Mouse (Mus musculus) embryonic facial prominence, embryonic 15.5 days (tissue): ENCODE data around the gene Sema5a. TPM values are rescaled to one million over a fixed set of nuclear protein-coding genes. Genes with fewer than 3 reads are reported as not detected.
A peak's percentile ranks its signal among the peaks of the same experiment; 100 is the strongest.

Experiments
- ATAC-seq: fragments of 200-750 bp; cut with Nextera tagmentation; 2 replicates; pipeline ENCODE4 v1.8.0; 2017; ENCODE audit warnings: low read depth, moderate TSS enrichment; ENCODE audit not compliant: insufficient number of reproducible peaks, low FRiP score, low TSS enrichment
- H3K27ac ChIP-seq: fragments of 300-500 bp; sonication (generic); replicated peaks from 2 replicates; pipeline ENCODE4 v1.5.1; 2015; ENCODE audit warnings: mild to moderate bottlenecking, inconsistent platforms
- H3K27me3 ChIP-seq: fragments of 300-500 bp; sonication (generic); 2 replicates; pipeline ENCODE4 v1.6.1; 2015; ENCODE audit warnings: inconsistent platforms
- H3K36me3 ChIP-seq: fragments of 300-500 bp; sonication (generic); 2 replicates; pipeline ENCODE4 v1.6.1; 2015; ENCODE audit warnings: mild to moderate bottlenecking, inconsistent platforms
- H3K4me1 ChIP-seq: fragments of 300-500 bp; sonication (generic); 2 replicates; pipeline ENCODE4 v1.6.1; 2015; ENCODE audit warnings: inconsistent platforms
- H3K4me2 ChIP-seq: fragments of 300-500 bp; sonication (generic); replicated peaks from 2 replicates; pipeline ENCODE4 v1.6.1; 2015; ENCODE audit warnings: mild to moderate bottlenecking, inconsistent platforms
- H3K4me3 ChIP-seq: fragments of 300-500 bp; sonication (generic); replicated peaks from 2 replicates; pipeline ENCODE4 v1.5.1; 2015; ENCODE audit warnings: mild to moderate bottlenecking, inconsistent platforms
- H3K9ac ChIP-seq: fragments of 300-500 bp; sonication (generic); 2 replicates; pipeline ENCODE4 v1.6.1; 2015; ENCODE audit warnings: inconsistent platforms
- H3K9me3 ChIP-seq: fragments of 300-500 bp; sonication (generic); replicated peaks from 2 replicates; pipeline ENCODE4 v1.6.1; 2016; ENCODE audit warnings: inconsistent platforms
- WGBS: fragments of 180-500 bp; shearing (Covaris S2); methylation state at CpG from one replicate; pipeline ENCODE4 v1.1.7; 2015; 5-methylcytosine and 5-hydroxymethylcytosine counted together
- polyA plus RNA-seq: library from polyadenylated mRNA; unstranded; fragments of >200 nt; fragmentation: Nextera tagmentation; extraction: Ambion mirVana; gene quantifications from 2 replicates; pipeline ENCODE4 v1.2.1, GENCODE M21; 2015

Sema5a gene
- polyA plus RNA-seq, 1 experiment from 2014 or later: 30.8 TPM

DNA sequence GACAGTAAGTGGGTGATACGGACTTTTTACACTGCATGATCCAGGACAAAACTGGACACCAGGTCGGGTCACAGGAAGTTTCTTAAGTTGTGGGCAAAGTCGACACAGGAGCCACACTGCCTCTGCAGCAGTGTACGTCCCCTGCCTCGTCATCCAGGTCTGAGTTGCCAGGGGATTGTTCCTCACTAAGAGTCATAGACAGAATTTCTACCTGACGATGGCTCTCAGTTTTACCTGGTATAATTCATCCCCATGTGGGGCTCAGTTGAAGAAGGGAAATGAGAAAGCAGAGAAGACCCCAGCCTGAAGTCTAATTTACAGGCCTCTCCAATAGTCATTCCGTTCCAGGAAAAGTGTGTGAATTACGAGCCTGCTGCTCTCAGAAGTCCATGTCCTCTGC, 66.2 kb downstream of the Sema5a start:
- H3K4me2 ChIP-seq: no peak overlapping the region
- no peak overlapping the region for H3K9ac ChIP-seq
- no peaks in the 10 kb centered on the region for H3K4me1 ChIP-seq
- no peaks in the 10 kb centered on the region for H3K27me3 ChIP-seq
- H3K9me3 ChIP-seq: no peaks in the 10 kb centered on the region
- H3K4me3 ChIP-seq: no peak overlapping the region
- ATAC-seq: no peak
- H3K36me3 ChIP-seq: no peaks in the 10 kb centered on the region
- WGBS: 74% methylated on average over 8 of the region's 8 CpGs
- no peak overlapping the region for H3K27ac ChIP-seq

DNA sequence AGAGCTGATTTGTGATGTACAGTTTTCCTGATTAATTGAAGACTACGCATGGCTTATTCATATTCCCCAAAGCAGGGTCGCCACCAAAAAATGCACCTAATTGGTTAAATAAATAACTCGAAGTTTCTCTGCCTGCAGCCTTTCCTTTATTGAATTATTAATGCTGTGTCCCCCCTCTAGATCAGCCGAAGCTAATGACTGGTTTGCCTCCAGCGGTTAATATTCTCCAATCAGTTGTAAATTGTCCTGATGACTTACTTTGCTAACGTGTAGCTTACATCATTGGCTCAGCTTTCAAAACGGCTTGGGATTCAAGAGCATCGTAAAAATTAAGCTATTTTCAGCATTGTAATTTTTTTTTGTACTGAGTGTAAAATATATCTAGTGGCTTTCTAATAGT, 66.7 kb downstream of the Sema5a start:
- no peak overlapping the region for H3K4me2 ChIP-seq
- no peaks in the 10 kb centered on the region for H3K4me1 ChIP-seq
- H3K27me3 ChIP-seq: no peaks in the 10 kb centered on the region
- H3K9ac ChIP-seq: no peak overlapping the region
- H3K9me3 ChIP-seq: no peaks in the 10 kb centered on the region
- 52% methylated on average over 8 of the region's 8 CpGs for WGBS
- H3K27ac ChIP-seq: no peak overlapping the region
- H3K4me3 ChIP-seq: no peak overlapping the region
- no peaks in the 10 kb centered on the region for H3K36me3 ChIP-seq
- ATAC-seq: no peak

DNA sequence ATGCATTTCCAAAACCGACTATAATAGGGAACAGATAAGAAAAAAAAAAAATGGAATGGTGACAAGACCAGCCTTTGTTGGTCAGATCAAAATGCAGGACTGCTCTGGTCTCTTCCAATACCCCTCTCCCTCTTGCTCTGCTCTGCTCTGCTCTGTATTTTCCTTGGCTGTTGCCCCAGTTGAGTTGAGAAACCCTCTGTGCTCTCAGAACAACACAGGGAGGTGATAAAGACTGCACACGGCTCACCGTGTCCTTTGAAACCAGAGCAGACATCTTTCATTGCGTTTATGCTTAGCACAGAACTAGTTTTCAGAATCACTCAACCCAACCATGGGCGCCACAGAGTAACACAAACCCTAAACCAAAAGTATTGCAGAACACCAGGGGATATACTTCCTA, 72.5 kb downstream of the Sema5a start:
- no peaks in the 10 kb centered on the region for H3K36me3 ChIP-seq
- WGBS: 70% methylated on average over 5 of the region's 5 CpGs
- no peaks in the 10 kb centered on the region for H3K27me3 ChIP-seq
- H3K4me2 ChIP-seq: no peak overlapping the region
- H3K9me3 ChIP-seq: no peaks in the 10 kb centered on the region
- H3K9ac ChIP-seq: no peak overlapping the region
- no peak for ATAC-seq
- 0 out of 2 replicates have a peak, but pooled peaks cover 2% of the 10 kb centered on the region for H3K4me1 ChIP-seq
- no peak overlapping the region for H3K27ac ChIP-seq
- no peak overlapping the region for H3K4me3 ChIP-seq

DNA sequence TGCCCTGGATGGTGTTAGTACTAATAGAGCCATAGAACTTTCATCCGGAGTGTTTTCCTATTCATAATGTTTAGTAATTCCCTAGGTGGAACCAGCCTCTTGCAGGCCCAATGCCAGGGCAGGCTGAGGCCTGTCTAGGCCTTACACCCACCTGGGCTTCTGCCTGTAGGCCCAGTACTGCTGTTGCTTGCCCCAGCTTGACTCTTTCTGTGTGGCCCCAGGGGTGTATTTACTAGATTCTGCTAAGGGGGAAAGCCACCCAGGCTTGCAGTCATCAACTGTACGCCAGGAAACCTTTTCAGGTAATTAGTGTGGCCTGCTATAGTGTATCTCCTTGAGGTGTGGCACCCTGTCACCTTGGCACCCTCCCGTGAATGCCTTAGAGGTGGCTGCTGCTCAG, 76.1 kb downstream of the Sema5a start:
- peak; percentile 60 for ATAC-seq
- no peak overlapping the region for H3K4me3 ChIP-seq
- H3K27me3 ChIP-seq: no peaks in the 10 kb centered on the region
- 79% methylated on average over 3 of the region's 3 CpGs for WGBS
- peaks cover 9% of the 10 kb centered on the region; the same call in 1 of the 2 replicates for H3K4me1 ChIP-seq
- no peaks in the 10 kb centered on the region for H3K9me3 ChIP-seq
- H3K9ac ChIP-seq: no peak overlapping the region
- no peaks in the 10 kb centered on the region for H3K36me3 ChIP-seq
- no peak overlapping the region for H3K4me2 ChIP-seq
- 0 out of 2 replicates have a peak overlapping the region, but pooled peaks have one; percentile 30 for H3K27ac ChIP-seq

DNA sequence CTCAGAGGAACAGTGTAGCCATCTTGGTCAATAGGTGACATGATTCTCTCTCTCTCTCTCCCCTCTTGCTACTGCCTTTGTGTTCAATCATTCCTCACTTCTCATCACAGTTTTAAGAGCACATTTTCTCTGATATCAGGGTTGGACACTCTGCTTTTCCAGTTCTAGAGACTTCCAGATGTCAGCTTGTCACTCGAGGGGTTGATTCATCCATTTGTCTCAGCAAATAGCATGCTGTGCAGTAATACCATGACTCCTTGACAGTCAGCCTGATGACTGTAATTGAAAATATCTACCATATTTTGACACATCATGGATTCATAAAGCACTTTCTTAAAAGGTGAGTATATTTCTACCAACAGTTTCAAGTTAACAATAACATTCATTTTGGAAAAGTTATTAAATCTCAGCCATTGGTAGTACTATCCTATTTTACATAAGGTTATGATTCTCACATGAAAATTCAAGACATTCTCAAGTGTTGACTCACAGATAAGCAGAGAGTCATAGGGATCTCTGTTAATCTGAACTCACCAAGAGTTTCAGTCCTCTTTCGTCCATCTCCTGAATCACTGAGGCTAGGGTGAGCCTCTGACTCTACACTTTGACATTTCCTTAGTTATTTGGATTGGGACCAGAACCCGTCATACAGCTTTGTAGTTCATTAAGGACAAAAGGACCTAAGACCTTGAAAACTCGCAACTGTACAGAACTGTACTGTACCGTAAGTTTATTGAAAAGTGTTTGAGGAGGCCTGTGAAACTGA, 78.0 kb downstream of the Sema5a start:
- no peaks in the 10 kb centered on the region for H3K9me3 ChIP-seq
- H3K4me1 ChIP-seq: peaks cover 6% of the 10 kb centered on the region; the same call in 1 of the 2 replicates
- H3K36me3 ChIP-seq: no peaks in the 10 kb centered on the region
- H3K27ac ChIP-seq: no peak overlapping the region
- 85% methylated on average over 5 of the region's 5 CpGs for WGBS
- no peak overlapping the region for H3K4me2 ChIP-seq
- no peak overlapping the region for H3K4me3 ChIP-seq
- no peak for ATAC-seq
- no peak overlapping the region for H3K9ac ChIP-seq
- no peaks in the 10 kb centered on the region for H3K27me3 ChIP-seq

DNA sequence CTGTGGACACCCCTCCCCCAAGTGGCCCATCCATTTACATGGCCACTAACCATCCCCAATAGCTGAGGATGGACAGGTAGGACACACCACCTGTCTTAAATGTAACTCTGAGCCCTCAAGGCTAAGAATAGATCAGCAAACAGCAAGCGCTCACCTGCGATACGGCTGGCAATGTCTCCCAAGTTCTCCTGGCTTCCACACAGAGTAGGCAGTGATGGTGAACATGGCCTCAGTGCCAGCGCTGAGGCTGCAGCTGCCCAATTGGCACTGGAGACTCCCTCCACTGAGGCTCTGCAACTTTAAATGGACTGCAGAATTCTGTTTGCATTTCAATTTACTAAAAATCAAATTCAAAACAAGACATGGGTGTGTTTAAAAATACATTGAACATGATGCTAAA, 78.6 kb downstream of the Sema5a start:
- no peaks in the 10 kb centered on the region for H3K36me3 ChIP-seq
- 84% methylated on average over 4 of the region's 4 CpGs for WGBS
- H3K4me1 ChIP-seq: peaks cover 6% of the 10 kb centered on the region; the same call in 1 of the 2 replicates
- no peak overlapping the region for H3K4me2 ChIP-seq
- no peak for ATAC-seq
- no peak overlapping the region for H3K9ac ChIP-seq
- H3K9me3 ChIP-seq: no peaks in the 10 kb centered on the region
- no peaks in the 10 kb centered on the region for H3K27me3 ChIP-seq
- no peak overlapping the region for H3K27ac ChIP-seq
- no peak overlapping the region for H3K4me3 ChIP-seq

DNA sequence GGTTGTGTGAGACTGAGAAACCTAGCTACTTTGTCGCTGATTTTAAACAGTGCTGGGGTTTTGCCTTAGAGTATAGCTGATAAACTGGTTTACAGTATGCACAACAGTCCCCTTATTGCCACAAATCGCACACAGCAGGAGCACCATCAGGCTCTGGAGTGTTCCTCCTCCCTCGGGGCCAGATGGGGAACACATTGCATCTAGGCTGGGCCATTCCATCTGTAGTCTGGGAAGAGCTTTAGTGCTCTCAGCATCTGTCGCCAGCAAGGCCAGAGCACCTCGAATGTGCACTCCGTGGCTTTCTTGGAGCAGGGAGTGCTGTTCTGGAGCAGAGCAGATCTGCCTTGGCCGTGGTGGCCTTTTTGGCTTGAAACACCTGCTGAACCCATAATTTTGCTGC, 79.5 kb downstream of the Sema5a start:
- no peak overlapping the region for H3K27ac ChIP-seq
- WGBS: 47% methylated on average over 7 of the region's 7 CpGs

DNA sequence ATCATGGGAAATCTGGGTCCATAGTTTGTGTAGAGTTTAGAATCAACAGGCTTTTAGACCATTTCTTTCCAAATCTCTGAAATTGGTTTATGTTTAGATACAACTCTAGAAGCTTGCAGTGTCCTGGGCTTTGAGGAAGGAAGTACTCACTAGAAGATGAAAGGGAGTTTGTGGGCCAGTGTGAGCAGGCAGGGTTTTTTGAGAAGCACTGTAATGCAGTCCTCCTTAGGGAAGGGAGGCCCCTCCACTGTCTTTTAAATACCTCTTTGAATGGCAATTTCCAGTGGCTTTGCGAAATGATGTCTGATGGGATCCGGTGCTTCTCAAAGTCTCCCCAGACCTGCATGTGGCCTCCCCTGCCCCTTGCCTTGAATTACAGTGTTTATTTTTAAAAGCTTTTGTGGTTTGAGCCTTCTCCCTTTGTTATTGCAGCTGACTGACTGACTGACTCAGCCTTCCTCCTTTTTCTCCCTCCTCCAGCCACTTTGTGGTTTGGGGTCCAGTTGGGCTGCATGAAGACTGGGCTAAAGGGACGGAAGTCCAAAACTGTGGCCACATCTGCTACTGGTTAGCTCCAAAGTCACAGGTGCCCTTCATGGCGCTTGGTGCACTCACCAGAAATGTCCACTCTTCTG, 83.9 kb downstream of the Sema5a start:
- H3K27ac ChIP-seq: no peak overlapping the region
- peak; percentile 51; the same call in 1 of the 2 replicates for ATAC-seq
- peaks cover 30% of the 10 kb centered on the region for H3K4me1 ChIP-seq
- no peaks in the 10 kb centered on the region for H3K36me3 ChIP-seq
- H3K4me3 ChIP-seq: no peak overlapping the region
- 46% methylated on average over 4 of the region's 4 CpGs for WGBS
- H3K9ac ChIP-seq: no peak overlapping the region
- no peaks in the 10 kb centered on the region for H3K9me3 ChIP-seq
- H3K27me3 ChIP-seq: no peaks in the 10 kb centered on the region
- H3K4me2 ChIP-seq: no peak overlapping the region

More for the DNA sequence above, 79.5 kb downstream of the Sema5a start:
- no peak overlapping the region for H3K9ac ChIP-seq
- H3K4me3 ChIP-seq: no peak overlapping the region
- H3K27me3 ChIP-seq: no peaks in the 10 kb centered on the region
- ATAC-seq: no peak
- H3K4me2 ChIP-seq: no peak overlapping the region
- H3K4me1 ChIP-seq: peaks cover 15% of the 10 kb centered on the region
- H3K9me3 ChIP-seq: no peaks in the 10 kb centered on the region
- no peaks in the 10 kb centered on the region for H3K36me3 ChIP-seq

DNA sequence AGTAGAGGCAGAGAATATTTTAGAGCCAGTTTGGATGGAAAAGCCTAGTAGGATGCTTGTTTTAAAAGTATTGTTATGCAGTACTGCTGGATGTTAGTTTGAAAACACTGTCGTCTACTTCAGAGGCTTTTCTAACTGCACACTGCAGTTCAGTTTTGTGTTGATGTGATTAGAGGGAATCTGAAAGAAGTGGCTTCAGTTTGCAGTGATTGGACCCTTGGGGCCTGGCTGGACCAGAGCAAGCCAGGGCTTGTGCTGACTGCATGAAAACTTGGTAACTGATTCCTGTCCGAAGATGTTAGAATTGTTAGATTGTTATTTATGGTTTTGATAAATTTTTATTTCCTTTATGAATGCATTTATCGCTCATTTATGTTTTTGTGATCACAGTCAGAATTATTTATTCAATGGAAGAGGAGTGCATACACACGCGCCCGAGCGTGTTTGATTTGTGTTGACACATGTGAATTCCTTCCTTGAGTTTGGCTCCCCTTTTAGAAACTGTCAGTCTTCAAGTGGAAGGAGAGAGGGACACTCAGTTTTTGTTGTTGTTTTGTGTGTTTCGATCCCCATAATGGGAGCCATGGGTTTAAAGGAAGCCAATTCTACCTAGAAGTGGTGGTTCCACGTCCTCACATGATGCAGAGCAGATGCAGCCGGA, 85.2 kb downstream of the Sema5a start:
- H3K9me3 ChIP-seq: no peaks in the 10 kb centered on the region
- WGBS: 30% methylated on average over 10 of the region's 10 CpGs

DNA sequence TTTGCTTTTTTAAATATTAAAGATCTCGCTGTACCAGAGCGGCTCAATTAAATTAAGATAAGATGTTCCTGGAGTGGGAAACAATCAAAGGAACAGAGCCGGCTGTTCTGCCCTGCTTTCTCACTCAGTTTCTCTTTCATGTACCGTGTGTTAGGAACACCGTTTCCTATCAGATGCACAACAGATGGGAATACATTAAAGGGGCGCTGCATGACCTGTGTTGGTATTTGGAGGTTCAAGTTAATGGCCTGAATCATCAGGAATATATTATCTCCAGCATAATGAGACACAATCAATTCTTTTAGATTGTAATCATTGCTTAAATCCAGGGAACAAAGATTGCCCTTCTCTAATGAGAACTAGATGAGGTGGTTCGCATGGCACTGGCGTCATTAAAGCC, 85.8 kb downstream of the Sema5a start:
- Histone ChIP-seq H3K36me3 (no peaks in the 10 kb centered on the region), H3K4me2 (no peak overlapping the region), H3K9ac (no peak overlapping the region), H3K4me1 (peaks cover 29% of the 10 kb centered on the region), H3K27me3 (no peaks in the 10 kb centered on the region), H3K9me3 (no peaks in the 10 kb centered on the region), H3K27ac (no peak overlapping the region), H3K4me3 (no peak overlapping the region)
- no peak for ATAC-seq
- WGBS: 38% methylated on average over 8 of the region's 8 CpGs

More for the DNA sequence above, 85.2 kb downstream of the Sema5a start:
- H3K4me1 ChIP-seq: peaks cover 29% of the 10 kb centered on the region
- H3K4me3 ChIP-seq: no peak overlapping the region
- H3K9ac ChIP-seq: no peak overlapping the region
- no peak for ATAC-seq
- no peak overlapping the region; the same call in 1 of the 2 replicates for H3K27ac ChIP-seq
- no peak overlapping the region for H3K4me2 ChIP-seq
- H3K27me3 ChIP-seq: no peaks in the 10 kb centered on the region
- H3K36me3 ChIP-seq: no peaks in the 10 kb centered on the region

DNA sequence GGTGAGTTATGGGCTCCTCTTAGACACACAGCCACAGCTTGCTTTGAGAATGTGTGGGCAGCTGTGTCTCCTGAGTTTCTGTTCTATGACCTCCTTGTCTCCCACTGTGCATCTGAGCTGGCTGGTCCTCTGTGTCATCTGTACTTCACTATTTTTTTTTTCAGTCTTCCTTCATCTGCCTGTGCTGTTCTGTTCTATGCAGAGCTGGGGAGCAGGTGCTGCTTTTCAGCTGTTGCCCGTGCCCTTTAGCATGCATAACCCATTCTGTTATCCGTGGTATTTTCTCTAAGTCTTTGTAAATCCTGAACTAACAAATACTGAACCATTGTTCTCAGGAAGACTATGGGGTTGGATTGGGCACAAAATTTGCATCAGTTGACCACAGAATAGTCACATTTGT, 86.4 kb downstream of the Sema5a start:
- 53% methylated on average over 2 of the region's 2 CpGs for WGBS
- Histone ChIP-seq H3K9ac (no peak overlapping the region), H3K9me3 (no peaks in the 10 kb centered on the region), H3K27me3 (no peaks in the 10 kb centered on the region), H3K27ac (no peak overlapping the region), H3K4me1 (peaks cover 29% of the 10 kb centered on the region), H3K4me3 (no peak overlapping the region), H3K4me2 (no peak overlapping the region), H3K36me3 (no peaks in the 10 kb centered on the region)
- ATAC-seq: no peak
